Mouse (Mus musculus) myocyte (in vitro differentiated cells): ENCODE data around the gene Vax2.

Experiments
- CEBPB ChIP-seq: IDR thresholded peaks from 2 replicates; pipeline ENCODE4 v1.6.1; 2011; ENCODE audit warnings: mild to moderate bottlenecking, moderate library complexity; ENCODE audit not compliant: poor library complexity, insufficient read depth, severe bottlenecking
- E2F4 ChIP-seq: IDR thresholded peaks from one replicate; pipeline ENCODE4 v1.6.1; 2011; ENCODE audit warnings: mild to moderate bottlenecking, control low read depth, moderate library complexity; ENCODE audit not compliant: insufficient read depth
- MAX ChIP-seq: IDR thresholded peaks from one replicate; pipeline ENCODE4 v1.6.1; 2011; ENCODE audit warnings: low read depth, mild to moderate bottlenecking, control low read depth
- MYOD1 ChIP-seq, 3 experiments: IDR thresholded peaks; one replicate each; pipeline ENCODE4 v1.6.1; 2011; ENCODE audit warnings: control low read depth in 2 of 3, low read depth in 2 of 3, mild to moderate bottlenecking in 2 of 3, moderate library complexity in 1 of 3; ENCODE audit not compliant: insufficient read length in 2 of 3, control insufficient read depth in 1 of 3
- MYOG ChIP-seq, 3 experiments: IDR thresholded peaks; one replicate each; pipeline ENCODE4 v1.6.1; 2011; ENCODE audit warnings: control low read depth in 2 of 3, low read depth in 2 of 3, mild to moderate bottlenecking in 2 of 3; ENCODE audit not compliant: insufficient read length in 2 of 3, control insufficient read depth in 1 of 3, insufficient read depth in 1 of 3
- POLR2A ChIP-seq: IDR thresholded peaks from one replicate; pipeline ENCODE4 v1.6.1; 2011; ENCODE audit warnings: low read depth, mild to moderate bottlenecking, control low read depth, moderate library complexity; ENCODE audit not compliant: insufficient read length
- POLR2AphosphoS2 ChIP-seq: IDR thresholded peaks from one replicate; pipeline ENCODE4 v1.6.1; 2011; ENCODE audit warnings: low read depth, control low read depth; ENCODE audit not compliant: insufficient read length
- REST ChIP-seq: IDR thresholded peaks from one replicate; pipeline ENCODE4 v1.6.1; 2011; ENCODE audit warnings: mild to moderate bottlenecking, control low read depth, moderate library complexity; ENCODE audit not compliant: insufficient read depth, insufficient read length
- SRF ChIP-seq: IDR thresholded peaks from one replicate; pipeline ENCODE4 v1.6.1; 2011; ENCODE audit warnings: low read depth; ENCODE audit not compliant: control insufficient read depth, insufficient read length
- TCF12 ChIP-seq: IDR thresholded peaks from one replicate; pipeline ENCODE4 v1.6.1; 2011; ENCODE audit warnings: mild to moderate bottlenecking, control low read depth; ENCODE audit not compliant: poor library complexity, insufficient read depth, severe bottlenecking
- TCF3 ChIP-seq: IDR thresholded peaks from one replicate; pipeline ENCODE4 v1.6.1; 2011; ENCODE audit warnings: low read depth, control low read depth; ENCODE audit not compliant: insufficient read length
- USF1 ChIP-seq: IDR thresholded peaks from one replicate; pipeline ENCODE4 v1.6.1; 2011; ENCODE audit warnings: low read depth, mild to moderate bottlenecking, control low read depth, moderate library complexity

DNA sequence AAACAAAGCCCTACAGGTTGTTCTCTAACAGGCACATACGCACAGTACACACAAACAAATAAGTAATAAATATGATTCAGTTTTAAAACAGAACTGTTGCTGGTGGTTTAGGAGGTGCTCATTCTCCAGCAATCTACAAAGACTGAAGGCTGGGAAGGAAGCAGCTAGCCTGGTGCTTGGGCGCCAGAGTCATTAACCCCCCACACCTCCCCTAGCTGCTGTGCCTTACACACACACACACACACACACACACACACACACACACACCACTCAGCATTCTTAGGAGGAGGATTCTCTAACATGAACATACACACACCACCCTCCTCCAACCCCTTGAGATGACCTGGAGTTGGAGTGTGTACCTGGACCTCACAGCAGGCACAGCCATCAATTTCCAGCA, 20.1 kb upstream of the Vax2 start:
- TF ChIP-seq TCF3 (no peak), MYOG (IDR thresholded peaks at IDR 0.05; ENCODE audit: control insufficient read depth in 1 of 3, insufficient read depth in 1 of 3, insufficient read length in 2 of 3, low read depth in 2 of 3) (no peak), MAX (no peak), POLR2A (no peak), SRF (no peak), CEBPB (no peak), USF1 (no peak), TCF12 (no peak), E2F4 (no peak), POLR2AphosphoS2 (no peak), REST (no peak), MYOD1 (IDR thresholded peaks at IDR 0.05; ENCODE audit: control insufficient read depth in 1 of 3, insufficient read length in 2 of 3, low read depth in 2 of 3) (no peak)
